Mouse (Mus musculus): Measurements from ENCODE around the gene Rps24. TPM values are rescaled to one million over a fixed set of nuclear protein-coding genes. Genes with fewer than 3 reads are reported as not detected.

Gene Rps24
- polyA plus RNA-seq, 1 experiment from 2014 or later: 983 TPM

DNA sequence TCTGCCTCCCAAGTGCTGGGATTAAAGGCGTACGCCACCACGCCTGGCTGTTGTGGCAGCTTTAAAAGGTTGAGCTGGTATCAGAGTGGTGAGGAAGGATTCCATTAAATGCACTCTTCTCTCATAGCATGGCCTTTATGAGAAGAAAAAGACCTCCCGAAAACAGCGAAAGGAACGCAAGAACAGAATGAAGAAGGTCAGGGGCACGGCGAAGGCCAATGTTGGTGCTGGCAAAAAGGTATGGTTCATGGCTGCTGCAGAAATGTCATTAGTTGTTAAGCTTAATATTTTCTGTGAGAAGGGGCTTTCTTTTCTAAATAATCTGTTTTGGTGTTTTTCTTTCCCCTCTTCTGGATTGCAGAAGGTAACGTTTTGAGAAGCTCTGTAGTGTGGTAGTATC is 6.3 kb downstream of the Rps24 start:
- DNase-seq (ENCODE audit: low spot score): no peak
- Histone ChIP-seq H3K27me3 (ENCODE audit: control insufficient read depth, insufficient read depth, low read length) (no peaks in the 10 kb centered on the region), H3K4me1 (ENCODE audit: control insufficient read depth, insufficient read depth, low read length) (peaks cover 10% of the 10 kb centered on the region), H3K9me3 (ENCODE audit: control insufficient read depth, low read length) (no peaks in the 10 kb centered on the region), H3K36me3 (ENCODE audit: control insufficient read depth, insufficient read depth, low read length) (peaks cover 25% of the 10 kb centered on the region), H3K4me2 (ENCODE audit: low read depth) (no peak overlapping the region), H3K27ac (ENCODE audit: low read depth, low read length) (no peak overlapping the region), H3K9ac (ENCODE audit: low read length) (no peak overlapping the region), H3K4me3 (ENCODE audit: low read depth, low read length) (no peak overlapping the region)
- ATAC-seq (ENCODE audit: insufficient read depth, low FRiP score, low TSS enrichment): no peak
- WGBS: 92% methylated on average over 9 of the region's 9 CpGs

DNA sequence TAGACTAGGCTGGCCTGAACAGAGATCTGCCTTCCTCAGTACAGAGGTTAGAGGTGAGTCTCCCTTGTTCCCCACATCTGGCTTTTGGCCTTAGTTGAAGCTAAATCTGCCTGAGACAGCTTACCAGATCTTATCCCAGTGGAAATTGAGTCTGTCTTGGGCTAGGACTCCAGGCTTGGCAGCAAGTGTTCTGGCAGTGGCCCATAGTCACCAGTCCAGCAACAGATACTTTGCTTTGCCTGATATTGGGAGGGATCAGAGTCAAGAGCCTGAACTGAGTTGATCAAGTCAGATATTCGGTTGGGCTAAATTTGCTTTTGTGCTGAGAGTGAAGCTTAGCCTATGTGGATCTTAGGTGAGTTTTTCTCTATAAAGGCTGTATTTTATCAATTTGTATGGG is 9.6 kb downstream of the Rps24 start:
- no peak overlapping the region for H3K9ac ChIP-seq (ENCODE audit: low read length)
- H3K4me2 ChIP-seq (ENCODE audit: low read depth): no peak overlapping the region
- 100% methylated on average over 1 of the region's 1 CpGs for WGBS
- no peaks in the 10 kb centered on the region for H3K9me3 ChIP-seq (ENCODE audit: control insufficient read depth, low read length)
- peaks cover 16% of the 10 kb centered on the region for H3K4me1 ChIP-seq (ENCODE audit: control insufficient read depth, insufficient read depth, low read length)
- peaks cover 25% of the 10 kb centered on the region for H3K36me3 ChIP-seq (ENCODE audit: control insufficient read depth, insufficient read depth, low read length)
- H3K27me3 ChIP-seq (ENCODE audit: control insufficient read depth, insufficient read depth, low read length): no peaks in the 10 kb centered on the region
- ATAC-seq (ENCODE audit: insufficient read depth, low FRiP score, low TSS enrichment): no peak
- DNase-seq (ENCODE audit: low spot score): no peak
- H3K4me3 ChIP-seq (ENCODE audit: low read depth, low read length): no peak overlapping the region
- H3K27ac ChIP-seq (ENCODE audit: low read depth, low read length): no peak overlapping the region

DNA sequence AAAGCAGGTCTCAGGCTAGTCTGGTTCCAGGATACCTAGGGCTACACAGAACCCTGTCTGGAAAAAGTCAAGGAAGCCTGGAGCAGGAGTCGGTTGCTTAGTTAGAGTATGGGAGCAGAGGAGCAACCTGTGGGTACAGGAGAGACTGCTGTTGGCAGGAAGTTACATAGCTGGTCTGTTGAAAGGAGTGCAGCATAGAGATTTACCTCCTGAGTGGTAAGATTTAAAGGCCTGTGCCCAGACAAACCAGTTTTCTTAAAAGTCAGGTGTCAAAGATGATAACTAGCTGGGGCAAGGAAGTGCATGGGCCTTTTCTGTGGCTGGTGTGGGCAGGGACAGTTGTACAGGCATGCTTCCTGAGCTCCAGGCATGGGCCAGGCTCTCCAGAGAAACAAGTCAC is 10.5 kb downstream of the Rps24 start:
- Histone ChIP-seq H3K4me3 (ENCODE audit: low read depth, low read length) (no peak overlapping the region), H3K27me3 (ENCODE audit: control insufficient read depth, insufficient read depth, low read length) (no peaks in the 10 kb centered on the region), H3K4me2 (ENCODE audit: low read depth) (no peak overlapping the region), H3K9ac (ENCODE audit: low read length) (no peak overlapping the region), H3K9me3 (ENCODE audit: control insufficient read depth, low read length) (no peaks in the 10 kb centered on the region), H3K4me1 (ENCODE audit: control insufficient read depth, insufficient read depth, low read length) (peaks cover 9% of the 10 kb centered on the region), H3K36me3 (ENCODE audit: control insufficient read depth, insufficient read depth, low read length) (peaks cover 25% of the 10 kb centered on the region), H3K27ac (ENCODE audit: low read depth, low read length) (no peak overlapping the region)
- WGBS: 92% methylated on average over 1 of the region's 1 CpGs
- ATAC-seq (ENCODE audit: insufficient read depth, low FRiP score, low TSS enrichment) (no peak), DNase-seq (ENCODE audit: low spot score) (no peak)

DNA sequence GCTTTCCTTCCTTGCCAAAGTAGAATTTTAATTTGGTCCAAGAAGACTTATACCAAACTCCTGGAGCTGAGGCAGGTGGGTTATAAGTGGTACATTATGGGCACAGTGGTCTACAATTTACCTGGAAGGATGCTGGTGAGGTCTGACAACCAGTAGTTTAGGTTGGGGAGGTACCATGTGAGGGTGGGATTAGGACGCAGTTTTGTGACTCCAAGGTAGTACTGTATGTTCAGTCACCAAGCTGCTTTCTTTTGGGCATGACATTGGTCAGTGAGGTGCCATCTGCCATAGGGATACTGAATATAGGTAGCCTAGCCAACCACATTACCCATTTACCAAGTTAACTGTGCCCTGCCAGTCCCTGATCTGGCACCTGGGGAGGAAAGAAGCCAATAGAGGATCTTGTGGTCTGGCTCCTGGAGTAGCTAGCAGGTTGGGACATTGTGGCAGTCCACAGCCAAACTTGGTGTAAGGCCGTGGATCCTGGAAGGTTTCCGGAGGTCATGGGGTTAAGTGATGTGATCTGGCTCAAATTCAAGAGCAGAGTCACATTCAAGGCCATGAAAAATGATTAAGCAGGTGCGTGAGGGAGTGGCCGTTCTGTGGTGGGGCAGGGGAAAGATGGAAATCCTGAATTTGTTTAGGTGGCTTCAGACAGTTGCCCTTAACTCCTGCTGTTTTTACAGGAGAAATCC is 11.8 kb downstream of the Rps24 start:
- DNase-seq (ENCODE audit: low spot score): no peak
- no peak overlapping the region for H3K27ac ChIP-seq (ENCODE audit: low read depth, low read length)
- H3K4me1 ChIP-seq (ENCODE audit: control insufficient read depth, insufficient read depth, low read length): peaks cover 8% of the 10 kb centered on the region
- WGBS: 64% methylated on average over 5 of the region's 5 CpGs
- no peaks in the 10 kb centered on the region for H3K27me3 ChIP-seq (ENCODE audit: control insufficient read depth, insufficient read depth, low read length)
- no peaks in the 10 kb centered on the region for H3K9me3 ChIP-seq (ENCODE audit: control insufficient read depth, low read length)
- H3K4me2 ChIP-seq (ENCODE audit: low read depth): no peak overlapping the region
- H3K36me3 ChIP-seq (ENCODE audit: control insufficient read depth, insufficient read depth, low read length): peaks cover 25% of the 10 kb centered on the region
- no peak overlapping the region for H3K9ac ChIP-seq (ENCODE audit: low read length)
- no peak overlapping the region for H3K4me3 ChIP-seq (ENCODE audit: low read depth, low read length)
- ATAC-seq (ENCODE audit: insufficient read depth, low FRiP score, low TSS enrichment): no peak

DNA sequence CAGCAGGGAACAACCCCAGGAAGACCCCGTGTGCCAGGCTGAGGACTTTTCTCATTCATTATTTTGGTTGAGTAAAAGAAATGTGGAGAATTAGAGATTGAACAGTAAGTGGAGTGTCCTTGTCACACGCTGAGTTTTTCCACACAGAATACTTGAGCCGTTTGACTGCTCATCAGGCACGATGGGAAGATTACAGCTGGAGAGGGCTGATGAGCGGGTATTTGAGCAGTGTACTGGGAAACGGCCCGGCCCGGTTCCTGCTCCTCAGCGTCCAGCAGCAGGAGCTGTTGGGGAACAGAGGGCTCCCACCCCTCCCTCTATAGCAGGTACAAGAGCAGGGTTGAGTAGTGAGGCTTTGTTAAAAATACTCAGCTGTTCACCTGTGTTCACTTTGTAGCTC is 12.6 kb downstream of the Rps24 start:
- H3K4me1 ChIP-seq (ENCODE audit: control insufficient read depth, insufficient read depth, low read length): peaks cover 8% of the 10 kb centered on the region
- WGBS: 47% methylated on average over 9 of the region's 9 CpGs
- H3K36me3 ChIP-seq (ENCODE audit: control insufficient read depth, insufficient read depth, low read length): peaks cover 21% of the 10 kb centered on the region
- H3K4me2 ChIP-seq (ENCODE audit: low read depth): no peak overlapping the region
- no peak overlapping the region for H3K27ac ChIP-seq (ENCODE audit: low read depth, low read length)
- no peaks in the 10 kb centered on the region for H3K9me3 ChIP-seq (ENCODE audit: control insufficient read depth, low read length)
- no peak overlapping the region for H3K9ac ChIP-seq (ENCODE audit: low read length)
- H3K27me3 ChIP-seq (ENCODE audit: control insufficient read depth, insufficient read depth, low read length): no peaks in the 10 kb centered on the region
- DNase-seq (ENCODE audit: low spot score) (no peak), ATAC-seq (ENCODE audit: insufficient read depth, low FRiP score, low TSS enrichment) (no peak)
- no peak overlapping the region for H3K4me3 ChIP-seq (ENCODE audit: low read depth, low read length)

DNA sequence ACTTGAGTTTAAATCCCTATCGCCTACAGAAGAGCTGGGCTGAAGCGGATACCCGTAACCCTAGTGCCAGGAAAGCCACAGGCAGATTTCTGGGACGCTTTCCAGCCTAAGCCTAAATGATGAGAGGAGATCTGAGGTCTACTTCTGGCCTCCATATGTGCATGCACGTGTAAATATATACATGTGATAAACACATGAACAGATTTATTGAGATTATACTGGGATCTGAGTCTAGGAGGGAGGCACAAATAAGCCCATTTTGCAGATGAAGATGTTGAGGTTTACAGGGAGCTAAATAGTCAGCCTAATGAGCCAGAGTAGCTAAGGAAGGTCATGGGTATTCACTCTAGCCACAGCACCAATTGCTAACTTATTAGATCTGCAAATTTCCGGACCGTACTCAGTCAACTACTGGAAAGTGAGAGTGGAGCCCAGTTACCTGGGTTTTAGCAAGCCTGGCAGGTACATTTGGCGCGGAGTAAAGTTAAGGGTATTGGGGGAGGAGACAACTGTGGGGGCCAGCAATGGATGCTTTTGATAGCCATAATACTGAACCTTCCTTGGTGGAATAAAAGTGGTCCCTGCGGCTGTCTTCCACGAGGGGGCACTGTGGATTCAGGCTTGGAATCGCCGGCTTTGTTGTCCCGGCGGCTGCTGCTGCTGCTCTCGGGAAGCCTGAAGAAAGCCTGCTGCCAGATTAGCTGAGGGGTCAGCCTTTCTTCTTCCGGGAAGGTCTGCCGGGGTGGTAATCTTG is 13.3 kb downstream of the Rps24 start:
- Histone ChIP-seq H3K36me3 (ENCODE audit: control insufficient read depth, insufficient read depth, low read length) (peaks cover 15% of the 10 kb centered on the region), H3K27ac (ENCODE audit: low read depth, low read length) (peak overlapping the region; percentile 73), H3K4me1 (ENCODE audit: control insufficient read depth, insufficient read depth, low read length) (peaks cover 8% of the 10 kb centered on the region), H3K9ac (ENCODE audit: low read length) (peak overlapping the region; percentile 44), H3K9me3 (ENCODE audit: control insufficient read depth, low read length) (no peaks in the 10 kb centered on the region), H3K4me2 (ENCODE audit: low read depth) (no peak overlapping the region), H3K27me3 (ENCODE audit: control insufficient read depth, insufficient read depth, low read length) (no peaks in the 10 kb centered on the region), H3K4me3 (ENCODE audit: low read depth, low read length) (no peak overlapping the region)
- ATAC-seq (ENCODE audit: insufficient read depth, low FRiP score, low TSS enrichment): peak; percentile 80
- peak; percentile 92 for DNase-seq (ENCODE audit: low spot score)
- 19% methylated on average over 18 of the region's 18 CpGs for WGBS

DNA sequence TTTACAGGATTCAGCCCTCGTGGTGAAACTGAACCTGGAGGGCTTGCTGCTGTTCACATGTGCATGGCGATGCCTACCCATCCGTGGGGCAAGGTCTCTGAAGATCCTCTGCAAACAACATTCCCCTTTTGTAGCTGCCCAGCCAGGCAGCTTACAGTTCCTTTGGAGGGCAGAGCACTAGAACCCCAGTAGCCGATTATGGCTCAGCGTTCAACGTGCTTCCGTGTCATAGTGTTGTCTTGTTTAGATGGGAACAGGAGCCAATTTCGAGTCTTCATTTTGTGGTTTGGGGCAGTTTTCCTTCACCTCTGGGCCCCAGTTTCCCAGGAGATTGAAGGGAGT is 13.9 kb downstream of the Rps24 start:
- peaks cover 8% of the 10 kb centered on the region for H3K4me1 ChIP-seq (ENCODE audit: control insufficient read depth, insufficient read depth, low read length)
- H3K27ac ChIP-seq (ENCODE audit: low read depth, low read length): peak overlapping the region; percentile 73
- WGBS: 20% methylated on average over 8 of the region's 8 CpGs
- ATAC-seq (ENCODE audit: insufficient read depth, low FRiP score, low TSS enrichment): no peak
- H3K9me3 ChIP-seq (ENCODE audit: control insufficient read depth, low read length): no peaks in the 10 kb centered on the region
- peak overlapping the region; percentile 44 for H3K9ac ChIP-seq (ENCODE audit: low read length)
- H3K4me2 ChIP-seq (ENCODE audit: low read depth): no peak overlapping the region
- peaks cover 12% of the 10 kb centered on the region for H3K36me3 ChIP-seq (ENCODE audit: control insufficient read depth, insufficient read depth, low read length)
- DNase-seq (ENCODE audit: low spot score): no peak
- H3K4me3 ChIP-seq (ENCODE audit: low read depth, low read length): no peak overlapping the region
- H3K27me3 ChIP-seq (ENCODE audit: control insufficient read depth, insufficient read depth, low read length): no peaks in the 10 kb centered on the region

DNA sequence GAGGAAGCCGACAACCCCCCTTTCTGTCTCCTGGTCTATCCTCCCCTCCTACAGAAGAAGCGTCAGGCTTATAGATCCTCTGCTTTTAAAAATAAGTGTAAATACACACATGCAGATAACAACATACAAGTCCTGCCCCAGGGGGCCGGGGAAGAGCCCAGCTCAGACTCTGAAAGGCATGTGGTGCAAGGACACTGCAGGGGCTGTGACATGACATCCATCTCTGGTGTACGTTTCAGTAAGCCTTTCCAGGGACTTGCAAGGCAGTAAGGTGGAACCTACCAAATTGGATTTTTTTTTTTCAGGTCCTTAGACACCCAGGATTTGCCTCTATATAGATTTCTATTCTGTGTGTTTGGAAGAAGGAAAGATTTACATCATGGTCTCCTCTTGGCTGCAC is 14.3 kb downstream of the Rps24 start:
- no peaks in the 10 kb centered on the region for H3K9me3 ChIP-seq (ENCODE audit: control insufficient read depth, low read length)
- peak; percentile 31 for DNase-seq (ENCODE audit: low spot score)
- WGBS: 70% methylated on average over 4 of the region's 4 CpGs
- peak overlapping the region; percentile 44 for H3K9ac ChIP-seq (ENCODE audit: low read length)
- ATAC-seq (ENCODE audit: insufficient read depth, low FRiP score, low TSS enrichment): no peak
- no peak overlapping the region for H3K4me3 ChIP-seq (ENCODE audit: low read depth, low read length)
- H3K27ac ChIP-seq (ENCODE audit: low read depth, low read length): peak overlapping the region; percentile 73
- H3K36me3 ChIP-seq (ENCODE audit: control insufficient read depth, insufficient read depth, low read length): peaks cover 9% of the 10 kb centered on the region
- H3K27me3 ChIP-seq (ENCODE audit: control insufficient read depth, insufficient read depth, low read length): no peaks in the 10 kb centered on the region
- peaks cover 8% of the 10 kb centered on the region for H3K4me1 ChIP-seq (ENCODE audit: control insufficient read depth, insufficient read depth, low read length)
- no peak overlapping the region for H3K4me2 ChIP-seq (ENCODE audit: low read depth)

Data from neural tube, embryonic 11.5 days (tissue).